Mouse (Mus musculus) liver, embryonic 16.5 days (tissue): ENCODE results near the gene Col6a3. TPM values are rescaled to one million over a fixed set of nuclear protein-coding genes. Genes with fewer than 3 reads are reported as not detected.

ENCODE experiments used
- ATAC-seq: fragments of 200-750 bp; cut with Nextera tagmentation; 2 replicates; pipeline ENCODE4 v1.8.0; 2017; ENCODE audit warnings: low read depth, mild to moderate bottlenecking, moderate number of reproducible peaks, moderate library complexity
- H3K27ac ChIP-seq: fragments of 300-500 bp; sonication (generic); 2 replicates; pipeline ENCODE4 v1.5.1; 2014; ENCODE audit warnings: mild to moderate bottlenecking, low read length
- H3K27me3 ChIP-seq: fragments of 300-500 bp; sonication (generic); 2 replicates; pipeline ENCODE4 v1.6.1; 2014; ENCODE audit warnings: low read depth, low read length, mixed read lengths; ENCODE audit not compliant: control insufficient read depth, insufficient read depth
- H3K36me3 ChIP-seq: fragments of 300-500 bp; sonication (generic); 2 replicates; pipeline ENCODE4 v1.6.1; 2014; ENCODE audit warnings: mild to moderate bottlenecking; ENCODE audit not compliant: control insufficient read depth, insufficient read depth
- H3K4me1 ChIP-seq: fragments of 300-500 bp; sonication (generic); 2 replicates; pipeline ENCODE4 v1.6.1; 2014; ENCODE audit warnings: low read depth, low read length, mixed read lengths; ENCODE audit not compliant: control insufficient read depth
- H3K4me2 ChIP-seq: fragments of 300-500 bp; sonication (generic); 2 replicates; pipeline ENCODE4 v1.6.1; 2014; ENCODE audit warnings: low read depth, low read length, mixed read lengths
- H3K4me3 ChIP-seq: fragments of 300-500 bp; sonication (generic); 2 replicates; pipeline ENCODE4 v1.5.1; 2014; ENCODE audit warnings: low read depth, mild to moderate bottlenecking, low read length
- H3K9ac ChIP-seq: fragments of 300-500 bp; sonication (generic); 2 replicates; pipeline ENCODE4 v1.6.1; 2014; ENCODE audit warnings: low read depth, low read length
- H3K9me3 ChIP-seq: fragments of 300-500 bp; sonication (generic); replicated peaks from 2 replicates; pipeline ENCODE4 v1.6.1; 2016; ENCODE audit warnings: low read length; ENCODE audit not compliant: control insufficient read depth
- WGBS: fragments of 180-500 bp; shearing (Covaris S2); extraction: QIAGEN DNeasy Blood & Tissue Kit; methylation state at CpG from one replicate; pipeline ENCODE4 v1.1.7; 2014; ENCODE audit not compliant: insufficient replicate concordance; 5-methylcytosine and 5-hydroxymethylcytosine counted together
- polyA plus RNA-seq: library from polyadenylated mRNA; unstranded; fragments of >200 nt; fragmentation: Nextera tagmentation; extraction: Ambion mirVana; gene quantifications from 2 replicates; pipeline ENCODE4 v1.2.1, GENCODE M21; 2015

The Col6a3 gene
- polyA plus RNA-seq, 1 experiment from 2014 or later: 6.8 TPM

DNA sequence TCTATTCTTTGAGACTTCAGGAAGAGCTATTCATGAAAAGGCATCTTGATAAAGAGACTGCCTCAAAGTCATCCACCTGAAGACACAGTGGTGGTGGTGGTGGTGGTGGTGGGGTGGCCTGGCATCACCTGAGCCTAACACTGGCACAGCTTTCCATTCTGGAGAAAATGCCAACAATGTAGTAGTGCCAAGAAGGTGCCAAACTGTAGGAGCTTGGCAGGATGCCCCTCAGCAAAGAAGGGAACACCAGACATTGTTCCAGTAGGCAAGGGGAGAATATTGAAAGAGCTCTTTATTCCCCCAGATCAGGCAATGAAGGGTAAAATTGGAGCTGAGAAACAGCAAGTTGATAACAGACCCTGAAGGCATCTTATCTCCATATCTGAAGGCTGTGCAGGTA, 121.8 kb downstream of the Col6a3 start:
- H3K27ac ChIP-seq: no peak overlapping the region
- no peak overlapping the region for H3K9ac ChIP-seq
- no peak for ATAC-seq
- H3K27me3 ChIP-seq: no peaks in the 10 kb centered on the region
- H3K9me3 ChIP-seq: no peaks in the 10 kb centered on the region
- no peak overlapping the region for H3K4me3 ChIP-seq
- H3K4me2 ChIP-seq: no peak overlapping the region
- no peaks in the 10 kb centered on the region for H3K4me1 ChIP-seq
- no peaks in the 10 kb centered on the region for H3K36me3 ChIP-seq

DNA sequence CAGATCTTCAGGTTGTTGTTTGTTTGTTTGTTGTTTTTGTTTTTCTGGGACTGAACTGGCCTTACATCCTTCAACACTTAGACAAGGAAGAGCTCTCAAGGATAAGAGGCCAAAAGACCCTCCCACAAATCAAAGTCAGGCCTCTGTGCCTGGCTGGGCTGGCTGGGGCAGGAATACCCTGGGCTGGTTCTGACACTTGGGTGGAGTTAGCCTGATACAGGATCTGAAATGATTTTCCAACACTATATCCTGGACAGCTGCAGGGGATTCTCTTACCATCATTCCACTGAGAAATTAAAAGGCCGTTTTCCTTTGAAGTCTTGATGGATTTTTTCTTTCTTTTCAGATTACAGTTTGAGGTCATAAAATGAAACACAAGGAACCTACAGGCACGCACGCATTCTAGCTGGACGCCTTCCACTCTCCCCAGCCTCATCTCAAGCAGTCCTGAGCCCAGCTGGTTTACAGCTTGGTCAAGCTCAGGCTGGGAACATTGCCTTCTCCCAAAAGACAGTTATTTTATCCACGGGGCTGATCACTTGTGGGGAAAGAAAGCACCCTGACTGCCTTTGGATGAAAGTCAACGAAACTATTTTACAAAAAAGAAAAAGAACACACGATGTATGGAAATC, 123.0 kb downstream of the Col6a3 start:
- ATAC-seq: no peak
- H3K27ac ChIP-seq: no peak overlapping the region

GRCm38 (mm10) chr1:90718826-90719550, 124.8 kb downstream of the Col6a3 start:
- 70% methylated on average over 6 of the region's 6 CpGs for WGBS
- Histone ChIP-seq H3K9me3 (no peaks in the 10 kb centered on the region), H3K36me3 (no peaks in the 10 kb centered on the region), H3K4me3 (no peak overlapping the region), H3K27ac (no peak overlapping the region), H3K9ac (no peak overlapping the region), H3K4me1 (no peaks in the 10 kb centered on the region), H3K27me3 (no peaks in the 10 kb centered on the region), H3K4me2 (no peak overlapping the region)
- ATAC-seq: no peak

More for the DNA sequence above, 123.0 kb downstream of the Col6a3 start:
- H3K36me3 ChIP-seq: no peaks in the 10 kb centered on the region
- no peaks in the 10 kb centered on the region for H3K9me3 ChIP-seq
- no peak overlapping the region for H3K9ac ChIP-seq
- no peaks in the 10 kb centered on the region for H3K27me3 ChIP-seq
- no peaks in the 10 kb centered on the region for H3K4me1 ChIP-seq
- WGBS: 58% methylated on average over 7 of the region's 7 CpGs
- no peak overlapping the region for H3K4me2 ChIP-seq
- H3K4me3 ChIP-seq: no peak overlapping the region

GRCm38 (mm10) chr1:90716258-90716657, 127.5 kb downstream of the Col6a3 start:
- Histone ChIP-seq H3K4me1 (no peaks in the 10 kb centered on the region), H3K4me3 (no peak overlapping the region), H3K36me3 (no peaks in the 10 kb centered on the region), H3K27me3 (no peaks in the 10 kb centered on the region), H3K9me3 (no peaks in the 10 kb centered on the region), H3K9ac (no peak overlapping the region), H3K27ac (no peak overlapping the region), H3K4me2 (no peak overlapping the region)
- WGBS: 44% methylated on average over 2 of the region's 2 CpGs
- no peak for ATAC-seq

Other genes starting within 250 kb of the Col6a3 start
- gene Cops8, start 241.0 kb downstream of the Col6a3 start, polyA plus RNA-seq: 40.0 and 41.4 TPM in 2 replicates
- gene Mlph, start 71.1 kb upstream of the Col6a3 start, polyA plus RNA-seq: 0.05 TPM in 1 of 2 replicates, not detected in the other
- not detected in 2 replicates for gene Prlh, start 109.1 kb upstream of the Col6a3 start, polyA plus RNA-seq
- 5.7 and 7.4 TPM in 2 replicates for gene Rab17, start 125.7 kb upstream of the Col6a3 start, polyA plus RNA-seq
- gene Lrrfip1, start 154.8 kb upstream of the Col6a3 start, polyA plus RNA-seq: 16.1 and 20.5 TPM in 2 replicates